Mouse (Mus musculus) megakaryocyte-erythroid progenitor cell, adult 5 weeks (primary cell): ENCODE data around the gene Cers6. TPM values are rescaled to one million over a fixed set of nuclear protein-coding genes. Genes with fewer than 3 reads are reported as not detected.

Experiments
- polyA plus RNA-seq: library from polyadenylated mRNA; stranded (reverse); fragments of >175 nt; gene quantifications from 2 replicates; pipeline ENCODE4 v1.2.3, GENCODE M21; 2012

Gene Cers6
- 20.6 and 21.9 TPM in 2 replicates for polyA plus RNA-seq

DNA sequence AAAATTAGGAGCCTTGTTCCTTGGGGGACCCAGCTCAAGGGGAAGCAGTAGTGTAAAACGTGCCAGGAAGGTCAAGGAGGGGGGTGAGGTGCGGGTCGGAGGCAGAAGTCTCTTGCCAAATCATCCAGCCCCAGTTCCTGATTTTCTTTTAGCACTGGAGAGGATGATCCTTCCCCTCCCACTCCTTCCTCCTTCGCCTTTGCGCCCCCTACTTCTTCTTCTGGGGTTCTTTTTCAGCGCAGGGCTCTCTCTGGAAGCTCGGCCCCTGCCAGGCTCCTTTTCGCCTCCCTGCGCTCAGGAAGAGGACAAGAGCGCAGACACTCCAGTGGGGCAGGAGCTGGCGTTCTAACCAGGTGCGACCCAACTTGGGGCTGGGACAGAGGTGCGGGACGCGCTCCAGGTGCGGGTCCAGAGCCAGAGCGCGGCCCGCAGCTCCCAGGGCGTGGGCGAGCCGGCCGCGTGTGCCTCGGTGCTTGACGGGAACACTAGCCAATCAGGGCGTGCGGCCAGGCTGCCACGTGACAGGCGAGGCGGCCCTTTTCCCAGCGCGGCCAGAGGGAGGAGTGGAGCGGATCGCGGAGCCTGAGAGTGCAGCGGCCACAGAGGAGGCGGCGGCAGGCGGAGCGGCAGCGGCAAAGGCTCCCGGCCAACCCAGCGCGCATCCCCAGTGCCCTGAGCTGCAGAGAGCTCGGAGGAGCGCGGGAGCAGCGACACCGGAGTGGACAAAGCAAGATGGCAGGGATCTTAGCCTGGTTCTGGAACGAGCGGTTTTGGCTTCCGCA is at the start of gene Cers6:
Gene Cers6, plus strand, starts transcription at position 538 of the 782 bp plus-strand sequence.

DNA sequence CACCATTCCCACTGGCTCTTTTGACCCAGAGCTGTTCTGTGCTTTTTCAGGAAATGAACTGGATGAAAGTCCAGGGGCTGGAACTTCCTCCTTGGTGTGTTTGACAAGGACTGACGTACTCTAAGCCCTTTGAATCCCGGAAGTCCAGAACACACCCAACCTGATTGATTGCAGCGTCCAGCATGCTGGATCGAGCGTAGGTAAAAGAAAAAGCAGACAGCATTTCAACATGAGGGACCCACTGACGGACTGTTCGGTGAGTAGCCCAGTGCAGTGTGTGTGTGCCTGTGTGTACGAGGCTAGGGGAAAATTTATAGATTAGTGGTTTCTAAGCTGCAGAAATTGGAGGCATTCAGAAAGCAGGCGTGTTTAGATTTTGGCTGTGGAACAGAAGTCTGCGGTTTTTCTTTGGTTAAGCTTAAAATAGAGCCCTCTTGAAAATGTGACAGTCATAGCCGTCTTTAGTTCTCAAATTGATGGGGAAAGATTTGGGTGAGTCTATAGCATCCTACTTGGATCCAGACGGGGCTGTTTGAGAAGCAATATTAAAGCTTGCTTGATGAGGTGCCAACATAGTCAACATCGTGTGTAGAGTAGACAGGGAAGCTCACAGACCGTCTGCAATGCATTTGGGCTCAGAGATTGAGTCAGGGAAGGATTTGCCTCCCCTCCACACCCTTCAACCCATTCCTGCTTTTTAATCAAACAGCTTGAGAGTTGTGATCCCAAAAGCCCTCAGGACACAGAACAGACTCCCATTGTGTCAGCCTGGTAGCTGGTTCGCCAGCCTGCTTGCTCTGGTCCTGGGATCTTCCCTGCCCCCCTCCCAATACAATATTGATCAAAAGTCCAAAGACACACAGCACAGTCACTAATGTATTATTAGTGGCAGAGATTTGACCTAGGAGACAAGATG is 274.7 kb downstream of the Cers6 start, which contains the start of gene Nostrin:
Gene Nostrin, plus strand, starts transcription at position 140 of the 916 bp plus-strand sequence.

Other genes with a start within 250 kb of the Cers6 start
- 0.05 TPM in 1 of 2 replicates, not detected in the other for gene 4932414N04Rik, start 205.0 kb upstream of the Cers6 start, polyA plus RNA-seq